ENCODE assay signal across 8 mouse cellular contexts in the genomic region with DNA sequence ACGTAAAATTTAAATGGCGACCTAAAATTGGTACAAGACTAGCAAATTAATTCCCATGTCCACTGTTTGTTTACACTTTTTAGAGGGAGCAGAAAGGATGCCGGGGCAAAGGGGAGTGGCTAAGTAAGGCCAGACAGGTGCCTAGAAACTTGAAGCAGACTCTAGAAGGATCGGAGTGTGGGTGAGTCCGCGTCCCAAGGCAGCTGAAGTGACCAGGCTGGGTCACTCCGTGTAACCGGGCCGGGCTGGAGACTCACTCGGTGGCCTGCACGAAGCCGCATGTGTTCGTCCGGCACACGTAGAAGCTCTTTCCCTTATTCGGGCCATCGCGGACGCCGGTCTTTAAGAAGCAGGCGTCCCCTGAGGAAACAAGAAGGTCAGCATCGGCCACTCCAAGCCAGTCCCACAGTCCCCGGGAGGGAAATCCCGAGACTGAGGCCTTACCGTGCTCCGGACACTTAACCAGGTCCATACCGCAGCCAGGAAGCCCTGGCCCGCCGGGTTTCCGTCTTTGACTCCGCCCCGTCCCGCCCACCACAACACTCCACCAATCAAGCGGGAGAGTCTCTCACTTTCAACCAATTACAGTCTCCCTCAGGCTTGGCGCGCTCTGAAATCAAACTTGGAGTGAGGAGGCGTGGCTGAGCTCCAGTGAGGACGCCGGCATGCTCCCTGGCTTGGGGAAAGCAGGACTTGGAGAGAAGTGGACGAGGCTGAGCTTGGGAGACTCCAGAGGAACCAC. TPM values are rescaled to one million over a fixed set of nuclear protein-coding genes. Genes with fewer than 3 reads are reported as not detected.
DNase-seq lines count a peak whose midpoint lies in the region; ATAC-seq and TF ChIP-seq lines count a peak whose summit lies in the region.

A gene (minus strand): TSS at position 488 of the 742 bp plus-strand sequence.

- H3K27me3 ChIP-seq in E14TG2a.4 (ENCODE audit: insufficient read depth, low read length), result no peaks in the 10 kb centered on the region
- no peaks in the 10 kb centered on the region for H3K27me3 ChIP-seq in forebrain, embryonic 12.5 days
- no peaks in the 10 kb centered on the region for H3K27me3 ChIP-seq in heart, postnatal 0 days (ENCODE audit: control insufficient read depth, insufficient read depth, low read length)
- no peaks in the 10 kb centered on the region for H3K27me3 ChIP-seq in liver, embryonic 16.5 days (ENCODE audit: control insufficient read depth, insufficient read depth, low read depth, low read length)
- H3K27me3 ChIP-seq in neural tube, embryonic 13.5 days, result no peaks in the 10 kb centered on the region
- H3K27me3 ChIP-seq in testis, adult 2 months (ENCODE audit: control insufficient read depth, insufficient read depth, low read length), result no peaks in the 10 kb centered on the region

- ATAC-seq in forebrain, embryonic 12.5 days (ENCODE audit: low FRiP score), result peak; percentile 99
- ATAC-seq in heart, postnatal 0 days (ENCODE audit: insufficient read depth, low read depth), result peak; percentile 98
- peak; percentile 99 for ATAC-seq in liver, embryonic 16.5 days (ENCODE audit: low read depth)
- ATAC-seq in neural tube, embryonic 13.5 days (ENCODE audit: low read depth), result peak; percentile 98

- TF ChIP-seq CTCF in E14TG2a.4 (conservative IDR thresholded peaks at IDR 0.05; ENCODE audit: low read length), result no peak
- TF ChIP-seq CTCF in heart, postnatal 0 days (IDR thresholded peaks at IDR 0.05; ENCODE audit: low read depth), result no peak
- TF ChIP-seq CTCF in testis, adult 2 months (IDR thresholded peaks at IDR 0.05; ENCODE audit: control insufficient read depth, insufficient read depth, insufficient replicate concordance, low read depth, low read length), result no peak

- under 1% methylated on average over 40 of the region's 40 CpGs for WGBS in forebrain, embryonic 12.5 days
- WGBS in heart, postnatal 0 days, result under 1% methylated on average over 40 of the region's 40 CpGs
- WGBS in liver, embryonic 16.5 days (ENCODE audit: insufficient replicate concordance), result under 1% methylated on average over 40 of the region's 40 CpGs
- under 1% methylated on average over 40 of the region's 40 CpGs for WGBS in neural tube, embryonic 13.5 days

- peak; percentile 94 for DNase-seq in c-Kit-positive CD71-positive TER-119-positive erythroid progenitor cells, embryonic 14.5 days (ENCODE audit: low spot score)
- DNase-seq in heart, postnatal 0 days (ENCODE audit: low spot score), result peak; percentile 96
- peak; percentile 96 for DNase-seq in kidney, postnatal 4 days

- H3K4me2 ChIP-seq in forebrain, embryonic 12.5 days, result peak within 1 kb of the TSS; percentile 87
- H3K4me2 ChIP-seq in heart, postnatal 0 days (ENCODE audit: low read depth, low read length), result peak within 1 kb of the TSS; percentile 87
- H3K4me2 ChIP-seq in liver, embryonic 16.5 days (ENCODE audit: low read depth, low read length), result peak within 1 kb of the TSS; percentile 96
- peak within 1 kb of the TSS; percentile 94 for H3K4me2 ChIP-seq in neural tube, embryonic 13.5 days

- H3K4me3 ChIP-seq in E14TG2a.4 (replicated peaks; ENCODE audit: low read length), result peak within 1 kb of the TSS; percentile 92
- peak within 1 kb of the TSS; percentile 73 for H3K4me3 ChIP-seq in forebrain, embryonic 12.5 days (replicated peaks)
- peak within 1 kb of the TSS; percentile 59 for H3K4me3 ChIP-seq in heart, postnatal 0 days (ENCODE audit: low read depth, low read length)
- peak within 1 kb of the TSS; percentile 80 for H3K4me3 ChIP-seq in liver, embryonic 16.5 days (ENCODE audit: low read depth, low read length)
- H3K4me3 ChIP-seq in neural tube, embryonic 13.5 days, result peak within 1 kb of the TSS; percentile 68
- peak within 1 kb of the TSS; percentile 94 for H3K4me3 ChIP-seq in testis, adult 2 months (ENCODE audit: control insufficient read depth, low read depth, low read length)

- peak; percentile 83 for TF ChIP-seq POLR2A in testis, adult 2 months (IDR thresholded peaks at IDR 0.05; ENCODE audit: control insufficient read depth, low read depth, low read length)

- peak within 1 kb of the TSS; percentile 71 for H3K9ac ChIP-seq in forebrain, embryonic 12.5 days
- peak within 1 kb of the TSS; percentile 60 for H3K9ac ChIP-seq in heart, postnatal 0 days (replicated peaks; ENCODE audit: low read depth, low read length)
- peak within 1 kb of the TSS; percentile 80 for H3K9ac ChIP-seq in liver, embryonic 16.5 days (ENCODE audit: low read depth, low read length)
- peak within 1 kb of the TSS; percentile 73 for H3K9ac ChIP-seq in neural tube, embryonic 13.5 days

- H3K27ac ChIP-seq in forebrain, embryonic 12.5 days, result no peak within 1 kb of the TSS
- H3K27ac ChIP-seq in heart, postnatal 0 days (ENCODE audit: low read depth), result no peak within 1 kb of the TSS
- 0 out of 2 replicates have a peak within 1 kb of the TSS, but pooled peaks have one; percentile 19 for H3K27ac ChIP-seq in liver, embryonic 16.5 days (ENCODE audit: low read length)
- H3K27ac ChIP-seq in neural tube, embryonic 13.5 days (replicated peaks), result no peak within 1 kb of the TSS
- H3K27ac ChIP-seq in testis, adult 2 months (ENCODE audit: control insufficient read depth, insufficient read depth, low read depth, low read length), result peak within 1 kb of the TSS; percentile 27; the same call in 1 of the 2 replicates

- peaks cover 25% of the 10 kb centered on the region for H3K4me1 ChIP-seq in E14TG2a.4 (replicated peaks; ENCODE audit: low read depth, low read length)
- peaks cover 11% of the 10 kb centered on the region for H3K4me1 ChIP-seq in forebrain, embryonic 12.5 days
- peaks cover 8% of the 10 kb centered on the region; the same call in 1 of the 2 replicates for H3K4me1 ChIP-seq in heart, postnatal 0 days (ENCODE audit: control insufficient read depth, insufficient read depth)
- H3K4me1 ChIP-seq in liver, embryonic 16.5 days (ENCODE audit: control insufficient read depth, low read depth, low read length), result peaks cover 10% of the 10 kb centered on the region
- H3K4me1 ChIP-seq in neural tube, embryonic 13.5 days (replicated peaks), result peaks cover 12% of the 10 kb centered on the region
- peaks cover 2% of the 10 kb centered on the region for H3K4me1 ChIP-seq in testis, adult 2 months (ENCODE audit: control insufficient read depth, insufficient read depth, low read length)

- H3K9me3 ChIP-seq in E14TG2a.4 (ENCODE audit: low read length), result no peaks in the 10 kb centered on the region
- no peaks in the 10 kb centered on the region for H3K9me3 ChIP-seq in forebrain, embryonic 12.5 days
- H3K9me3 ChIP-seq in heart, postnatal 0 days (replicated peaks; ENCODE audit: control insufficient read depth, low read length), result no peaks in the 10 kb centered on the region
- H3K9me3 ChIP-seq in liver, embryonic 16.5 days (replicated peaks; ENCODE audit: control insufficient read depth, low read length), result no peaks in the 10 kb centered on the region
- H3K9me3 ChIP-seq in neural tube, embryonic 13.5 days, result no peaks in the 10 kb centered on the region

- H3K36me3 ChIP-seq in E14TG2a.4 (ENCODE audit: insufficient read depth, low read length), result peaks cover 38% of the 10 kb centered on the region
- H3K36me3 ChIP-seq in forebrain, embryonic 12.5 days (replicated peaks), result 0 out of 2 replicates have a peak, but pooled peaks cover 4% of the 10 kb centered on the region
- no peaks in the 10 kb centered on the region for H3K36me3 ChIP-seq in heart, postnatal 0 days (replicated peaks; ENCODE audit: control insufficient read depth, insufficient read depth, low read length)
- no peaks in the 10 kb centered on the region for H3K36me3 ChIP-seq in liver, embryonic 16.5 days (ENCODE audit: control insufficient read depth, insufficient read depth)
- no peaks in the 10 kb centered on the region for H3K36me3 ChIP-seq in neural tube, embryonic 13.5 days
- no peaks in the 10 kb centered on the region for H3K36me3 ChIP-seq in testis, adult 2 months (ENCODE audit: control insufficient read depth, insufficient read depth, low read length)

- no peak for TF ChIP-seq EP300 in heart, postnatal 0 days (IDR thresholded peaks at IDR 0.05; ENCODE audit: low read depth)

RNA-seq across cellular contexts. Expression of the gene that starts here (rescaled TPM):
- 24.6 and 28.4 TPM in 2 replicates for polyA plus RNA-seq in forebrain, embryonic 12.5 days (2016; fragmentation: Nextera tagmentation; extraction: Ambion mirVana)
- total RNA-seq in heart, postnatal 0 days (2014; rRNA removed; ENCODE audit: low replicate concordance), result 11.0 and 13.5 TPM in 2 replicates
- polyA plus RNA-seq in heart, postnatal 0 days (2015; fragmentation: Nextera tagmentation; extraction: Ambion mirVana), result 4.2 and 4.4 TPM in 2 replicates
- polyA plus RNA-seq in liver, embryonic 16.5 days (2015; fragmentation: Nextera tagmentation; extraction: Ambion mirVana), result 6.1 and 6.4 TPM in 2 replicates
- 7.0 and 7.1 TPM in 2 replicates for polyA plus RNA-seq in neural tube, embryonic 13.5 days (2015; fragmentation: Nextera tagmentation; extraction: Ambion mirVana)
- 2.7 and 3.0 TPM in 2 replicates for polyA plus RNA-seq in testis, adult 2 months (2012; rRNA removed)

Comparison
In these comparisons a context has a peak if more than half of its experiments do, and no peak if none do; other contexts are left out.
1. H3K27ac ChIP-seq: peak in liver, embryonic 16.5 days (single experiment) and testis, adult 2 months (single experiment); none in forebrain, embryonic 12.5 days (single experiment), heart, postnatal 0 days (single experiment) and neural tube, embryonic 13.5 days (single experiment).
2. Peak in every context shown above with its lines, with median percentiles within 50 percentile points of each other: H3K4me3 ChIP-seq, DNase-seq, ATAC-seq, H3K4me2 ChIP-seq and H3K9ac ChIP-seq.